Mouse (Mus musculus): ENCODE measurements at regions not wholly inside any gene's neighbourhood (a gene's known extent, or its start where the extent isn't known, plus 50 kb on each side); places are given as distances from the start of the nearest gene placed in this dataset.
A peak's percentile ranks its signal among the peaks of the same experiment; 100 is the strongest.

DNA sequence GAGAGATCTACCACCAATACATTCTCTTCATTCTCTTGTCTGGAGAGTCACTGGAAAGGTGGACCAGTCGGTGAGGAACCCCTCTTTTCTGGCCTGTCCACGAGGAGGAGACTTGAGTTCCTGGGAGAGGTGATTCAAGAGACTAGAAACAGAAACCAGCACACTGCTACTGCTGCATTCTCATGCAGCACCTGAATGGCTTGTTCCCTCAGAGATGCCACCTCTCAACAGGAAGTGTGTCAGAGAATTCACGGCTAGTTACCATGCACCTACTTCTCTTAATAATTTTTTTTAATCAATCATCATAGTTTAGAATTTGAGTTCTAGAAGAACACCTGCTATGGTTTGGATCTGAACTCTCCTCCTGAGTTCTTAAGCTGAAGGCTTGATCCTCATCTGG, 52.0 kb upstream of the Dynlrb2 start:
- WGBS = 81% methylated on average over 3 of the region's 3 CpGs
- no peak overlapping the region for H3K9ac ChIP-seq (replicated peaks)
- no peak for ATAC-seq (ENCODE audit: low FRiP score)

DNA sequence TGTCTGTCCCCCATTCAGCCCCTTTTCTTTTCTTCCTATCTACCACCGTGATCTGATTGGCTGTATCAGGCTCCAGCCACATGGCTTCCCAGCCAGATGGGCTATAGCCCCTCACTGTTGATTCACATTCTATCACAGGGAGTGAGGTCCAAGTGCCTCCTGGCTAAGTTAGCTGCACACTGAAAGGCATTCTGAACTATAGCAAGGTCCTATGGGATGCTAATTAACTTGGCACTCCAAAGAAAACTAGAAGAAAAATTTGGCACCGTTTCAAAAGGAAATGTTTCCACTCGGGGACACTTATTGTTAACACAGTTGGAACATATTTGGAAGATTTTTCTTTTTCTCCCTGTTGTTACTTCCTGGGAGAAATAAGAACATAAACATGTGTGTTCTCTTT, 53.4 kb upstream of the Dynlrb2 start:
- Histone ChIP-seq H3K27me3 (replicated peaks) (peaks cover 4% of the 10 kb centered on the region; the same call in 1 of the 2 replicates), H3K9me3 (replicated peaks) (no peaks in the 10 kb centered on the region), H3K9ac (replicated peaks) (no peak overlapping the region), H3K4me1 (no peaks in the 10 kb centered on the region), H3K4me3 (replicated peaks) (no peak overlapping the region), H3K4me2 (no peak overlapping the region), H3K27ac (replicated peaks) (no peak overlapping the region), H3K36me3 (no peaks in the 10 kb centered on the region)
- WGBS = 51% methylated on average over 3 of the region's 3 CpGs
- no peak for ATAC-seq (ENCODE audit: low FRiP score)

More for the DNA sequence above, 52.0 kb upstream of the Dynlrb2 start:
- Histone ChIP-seq H3K27ac (replicated peaks) (no peak overlapping the region), H3K36me3 (no peaks in the 10 kb centered on the region), H3K27me3 (replicated peaks) (peaks cover 4% of the 10 kb centered on the region; the same call in 1 of the 2 replicates), H3K4me3 (replicated peaks) (no peak overlapping the region), H3K4me1 (no peaks in the 10 kb centered on the region), H3K4me2 (no peak overlapping the region), H3K9me3 (replicated peaks) (no peaks in the 10 kb centered on the region)

DNA sequence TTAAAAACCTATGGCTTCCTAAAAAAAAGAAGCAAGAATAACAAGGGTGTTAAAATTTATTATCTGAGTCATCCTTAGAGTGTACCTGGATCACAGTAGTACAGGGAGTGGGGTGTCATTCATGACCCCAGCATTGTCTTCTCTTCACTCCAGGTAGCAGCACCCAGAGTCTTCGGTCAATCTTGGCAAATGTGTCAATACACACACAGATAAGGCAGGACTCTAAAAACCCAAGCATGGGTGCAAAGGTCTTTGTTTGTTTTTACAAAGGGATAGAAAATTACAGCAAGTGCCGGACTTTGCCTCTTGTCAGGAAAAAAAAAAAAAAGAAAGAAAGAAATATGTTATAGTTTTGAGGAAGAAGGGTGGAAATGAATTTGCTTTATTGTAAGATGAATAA, 57.3 kb upstream of the Dynlrb2 start:
- no peak overlapping the region for H3K4me2 ChIP-seq

DNA sequence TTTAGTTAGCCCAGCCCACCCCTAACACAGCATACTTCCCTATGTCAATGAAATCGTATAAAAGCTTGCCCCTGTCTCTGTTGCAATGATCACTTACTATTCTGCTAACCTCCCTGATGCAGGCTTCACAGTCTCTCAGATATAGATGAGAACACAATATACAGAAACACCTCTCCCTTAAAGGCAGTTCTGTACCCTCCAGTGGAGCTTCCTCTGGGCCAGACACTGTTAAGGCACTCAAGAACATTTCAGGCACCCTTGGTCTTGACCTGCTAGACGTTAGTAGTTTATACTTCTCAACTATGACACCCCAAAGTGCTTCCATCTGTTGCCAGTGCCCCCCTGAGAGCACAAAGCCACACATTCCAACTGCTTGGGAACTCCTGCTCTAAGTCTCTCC, 61.9 kb upstream of the Dynlrb2 start:
- Histone ChIP-seq H3K9me3 (replicated peaks) (peaks cover 4% of the 10 kb centered on the region; the same call in 1 of the 2 replicates), H3K27me3 (replicated peaks) (0 out of 2 replicates have a peak, but pooled peaks cover 23% of the 10 kb centered on the region), H3K4me3 (replicated peaks) (no peak overlapping the region), H3K9ac (replicated peaks) (no peak overlapping the region), H3K4me1 (no peaks in the 10 kb centered on the region), H3K27ac (replicated peaks) (no peak overlapping the region), H3K4me2 (no peak overlapping the region), H3K36me3 (no peaks in the 10 kb centered on the region)
- WGBS = 60% methylated on average over 2 of the region's 2 CpGs
- ATAC-seq (ENCODE audit: low FRiP score) = no peak

More for the DNA sequence above, 57.3 kb upstream of the Dynlrb2 start:
- Histone ChIP-seq H3K4me3 (replicated peaks) (no peak overlapping the region), H3K27ac (replicated peaks) (no peak overlapping the region), H3K27me3 (replicated peaks) (peaks cover 3% of the 10 kb centered on the region; the same call in 1 of the 2 replicates), H3K4me1 (no peaks in the 10 kb centered on the region), H3K9me3 (replicated peaks) (peaks cover 4% of the 10 kb centered on the region; the same call in 1 of the 2 replicates), H3K36me3 (no peaks in the 10 kb centered on the region), H3K9ac (replicated peaks) (no peak overlapping the region)
- 92% methylated on average over 2 of the region's 2 CpGs for WGBS
- ATAC-seq (ENCODE audit: low FRiP score) = no peak

DNA sequence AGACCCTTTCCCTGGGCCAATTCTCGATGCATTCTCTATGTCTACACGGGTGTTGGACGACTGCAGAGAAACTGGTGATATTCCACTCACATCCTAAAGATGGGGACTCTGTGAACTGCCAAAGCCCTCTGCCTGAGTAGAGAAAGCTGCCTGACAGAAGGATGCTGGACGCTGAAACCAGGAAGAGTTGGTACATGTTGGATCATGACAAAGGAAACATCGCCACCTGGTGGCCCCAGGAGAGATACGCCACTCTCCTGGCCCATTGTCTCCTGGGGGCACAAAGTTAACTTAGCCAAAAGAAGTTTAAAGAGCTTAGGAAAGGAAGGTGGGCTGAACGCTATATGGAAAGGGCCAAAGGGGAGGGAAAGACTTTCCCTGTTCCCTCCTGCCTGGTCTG, 65.9 kb upstream of the Dynlrb2 start:
- Histone ChIP-seq H3K27me3 (replicated peaks) (0 out of 2 replicates have a peak, but pooled peaks cover 27% of the 10 kb centered on the region), H3K9me3 (replicated peaks) (no peaks in the 10 kb centered on the region), H3K36me3 (no peaks in the 10 kb centered on the region), H3K27ac (replicated peaks) (no peak overlapping the region), H3K4me1 (peaks cover 10% of the 10 kb centered on the region), H3K9ac (replicated peaks) (no peak overlapping the region), H3K4me3 (replicated peaks) (no peak overlapping the region), H3K4me2 (no peak overlapping the region)
- 17% methylated on average over 7 of the region's 7 CpGs for WGBS
- no peak; the same call in 1 of the 2 replicates for ATAC-seq (ENCODE audit: low FRiP score)

DNA sequence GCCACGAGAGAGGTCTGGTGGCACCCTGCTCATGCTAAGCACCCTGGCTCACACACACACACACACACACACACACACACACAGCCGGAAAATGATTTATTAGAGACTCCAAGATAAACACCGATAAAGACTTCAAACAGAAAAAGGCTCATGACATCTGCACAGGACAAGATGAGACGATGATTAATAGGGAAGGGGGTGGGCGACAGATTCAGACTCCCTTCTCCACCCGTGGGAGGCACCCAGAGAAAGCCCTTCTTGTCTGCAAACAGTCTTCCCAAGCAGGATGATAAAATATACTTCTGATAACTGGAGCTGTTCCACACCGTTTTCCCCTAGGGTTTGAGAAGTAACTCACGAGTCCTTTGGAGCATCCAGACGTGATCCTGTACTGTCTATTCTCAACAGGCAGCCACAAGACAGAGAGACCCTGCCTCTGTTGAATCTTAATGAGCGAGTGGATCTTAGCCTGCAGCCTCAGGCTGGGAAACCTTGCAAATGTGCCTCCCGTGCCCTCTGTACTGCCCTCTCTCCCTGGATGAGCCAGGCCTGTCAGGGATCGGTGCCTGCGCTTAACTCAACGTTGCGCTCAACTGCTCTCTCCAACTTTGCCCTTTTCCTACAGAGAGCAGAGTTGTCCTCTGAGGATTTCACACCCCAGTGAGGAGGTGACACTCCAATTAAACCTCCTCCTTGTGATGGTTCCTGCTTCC, 69.3 kb upstream of the Dynlrb2 start:
- H3K9me3 ChIP-seq (replicated peaks) = no peaks in the 10 kb centered on the region
- H3K27ac ChIP-seq (replicated peaks) = no peak overlapping the region
- ATAC-seq (ENCODE audit: low FRiP score) = no peak
- H3K9ac ChIP-seq (replicated peaks) = no peak overlapping the region
- 54% methylated on average over 15 of the region's 15 CpGs for WGBS
- peaks cover 10% of the 10 kb centered on the region for H3K4me1 ChIP-seq
- no peak overlapping the region for H3K4me3 ChIP-seq (replicated peaks)
- 0 out of 2 replicates have a peak, but pooled peaks cover 14% of the 10 kb centered on the region for H3K27me3 ChIP-seq (replicated peaks)
- no peak overlapping the region for H3K4me2 ChIP-seq
- no peaks in the 10 kb centered on the region for H3K36me3 ChIP-seq

DNA sequence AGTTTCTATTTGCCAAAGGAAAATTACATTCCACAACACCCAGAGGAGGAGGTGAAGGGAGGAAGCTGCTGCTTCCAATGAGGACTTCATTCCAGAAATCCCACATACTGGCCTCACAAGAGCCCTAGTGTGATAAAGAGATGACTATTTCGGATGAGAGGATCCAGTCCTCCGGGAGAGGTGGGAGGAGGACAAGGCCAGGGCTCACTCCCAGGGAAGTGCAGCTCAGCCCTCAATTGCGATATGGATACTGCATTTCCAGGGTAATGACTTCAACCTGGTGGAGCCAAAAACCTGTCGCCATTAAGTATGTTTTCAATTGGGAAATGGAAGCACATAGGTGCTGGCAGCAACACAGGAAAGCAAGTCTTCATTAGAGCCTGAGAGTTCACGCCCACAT, 74.7 kb upstream of the Dynlrb2 start:
- H3K27me3 ChIP-seq (replicated peaks) = no peaks in the 10 kb centered on the region
- peaks cover 3% of the 10 kb centered on the region; the same call in 1 of the 2 replicates for H3K4me1 ChIP-seq
- no peaks in the 10 kb centered on the region for H3K9me3 ChIP-seq (replicated peaks)
- H3K4me3 ChIP-seq (replicated peaks) = no peak overlapping the region
- ATAC-seq (ENCODE audit: low FRiP score) = no peak
- no peaks in the 10 kb centered on the region for H3K36me3 ChIP-seq
- H3K4me2 ChIP-seq = no peak overlapping the region
- WGBS = 84% methylated on average over 5 of the region's 5 CpGs
- H3K27ac ChIP-seq (replicated peaks) = no peak overlapping the region
- H3K9ac ChIP-seq (replicated peaks) = no peak overlapping the region

DNA sequence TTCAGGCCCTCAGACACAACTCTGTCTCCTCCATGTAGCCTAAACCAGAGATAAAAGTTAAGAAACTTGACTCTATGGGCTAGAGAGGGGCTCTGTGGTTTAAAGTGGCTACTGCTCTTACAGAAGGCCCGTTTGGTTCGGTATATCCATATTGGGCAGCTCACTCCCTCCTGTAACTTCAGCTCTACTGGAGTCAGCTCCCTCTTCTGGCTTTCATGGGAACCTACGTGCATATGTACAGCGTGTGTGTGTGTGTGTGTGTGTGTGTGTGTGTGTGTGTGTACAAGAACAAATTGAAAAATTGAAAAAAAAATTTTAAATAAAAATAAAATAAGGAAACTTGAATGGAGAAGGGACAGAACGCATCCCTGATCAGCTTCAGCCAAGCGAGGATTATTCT, 75.1 kb upstream of the Dynlrb2 start:
- 75% methylated on average over 6 of the region's 6 CpGs for WGBS
- Histone ChIP-seq H3K36me3 (no peaks in the 10 kb centered on the region), H3K4me1 (no peaks in the 10 kb centered on the region), H3K27me3 (replicated peaks) (no peaks in the 10 kb centered on the region), H3K4me3 (replicated peaks) (no peak overlapping the region), H3K27ac (replicated peaks) (no peak overlapping the region), H3K9me3 (replicated peaks) (no peaks in the 10 kb centered on the region), H3K4me2 (no peak overlapping the region), H3K9ac (replicated peaks) (no peak overlapping the region)
- no peak for ATAC-seq (ENCODE audit: low FRiP score)

DNA sequence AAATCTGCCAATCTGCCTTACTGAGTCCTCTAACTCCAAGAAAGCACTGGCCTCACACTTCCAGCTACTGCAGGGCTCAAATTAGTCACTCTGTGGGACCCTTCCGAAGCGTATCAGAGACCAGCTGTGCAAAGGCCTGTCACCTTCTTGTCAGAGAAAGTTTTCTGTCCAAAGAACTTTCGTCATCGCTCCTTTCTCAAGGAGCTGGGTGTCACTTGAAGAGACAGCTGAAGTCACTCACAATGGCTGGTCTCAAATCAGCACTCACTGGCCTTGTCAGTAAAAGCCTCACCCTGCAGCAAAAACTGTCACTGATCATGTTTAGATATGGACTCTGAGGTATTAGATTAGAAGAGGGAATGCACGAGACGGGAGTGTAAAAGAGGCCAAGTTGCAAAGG, 81.9 kb upstream of the Dynlrb2 start:
- Histone ChIP-seq H3K9me3 (replicated peaks) (no peaks in the 10 kb centered on the region), H3K27me3 (replicated peaks) (no peaks in the 10 kb centered on the region), H3K4me1 (no peaks in the 10 kb centered on the region), H3K4me3 (replicated peaks) (no peak overlapping the region), H3K36me3 (no peaks in the 10 kb centered on the region), H3K9ac (replicated peaks) (no peak overlapping the region), H3K27ac (replicated peaks) (no peak overlapping the region), H3K4me2 (no peak overlapping the region)
- ATAC-seq (ENCODE audit: low FRiP score) = no peak
- WGBS = 91% methylated on average over 6 of the region's 6 CpGs

DNA sequence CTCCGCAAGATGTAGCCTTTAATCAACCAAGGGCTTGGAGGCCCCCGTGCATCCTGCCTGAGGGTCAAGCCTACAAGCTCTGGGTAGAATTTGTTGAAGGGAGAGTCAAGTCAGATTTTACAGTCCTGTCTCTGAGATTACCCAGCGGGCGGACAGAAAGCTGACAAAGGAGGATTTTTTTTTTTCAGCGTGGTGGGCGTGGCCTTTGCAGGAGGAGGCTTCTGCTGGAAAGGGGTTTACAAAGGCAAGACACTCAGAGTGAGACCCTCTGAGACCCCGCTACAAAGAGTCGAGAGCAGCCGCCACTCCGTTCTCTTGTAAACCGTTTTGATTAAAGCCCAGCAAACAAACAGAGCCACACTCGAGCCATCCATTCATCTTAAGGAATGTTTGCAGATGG, 92.1 kb upstream of the Dynlrb2 start:
- peak overlapping the region; percentile 42 for H3K4me2 ChIP-seq
- no peak overlapping the region for H3K4me3 ChIP-seq (replicated peaks)
- H3K27ac ChIP-seq (replicated peaks) = no peak overlapping the region
- H3K27me3 ChIP-seq (replicated peaks) = peaks cover 7% of the 10 kb centered on the region; the same call in 1 of the 2 replicates
- no peaks in the 10 kb centered on the region for H3K9me3 ChIP-seq (replicated peaks)
- no peak overlapping the region for H3K9ac ChIP-seq (replicated peaks)
- WGBS = 16% methylated on average over 12 of the region's 12 CpGs
- 0 out of 2 replicates have a peak, but pooled peaks cover 8% of the 10 kb centered on the region for H3K4me1 ChIP-seq
- H3K36me3 ChIP-seq = no peaks in the 10 kb centered on the region
- ATAC-seq (ENCODE audit: low FRiP score) = no peak

DNA sequence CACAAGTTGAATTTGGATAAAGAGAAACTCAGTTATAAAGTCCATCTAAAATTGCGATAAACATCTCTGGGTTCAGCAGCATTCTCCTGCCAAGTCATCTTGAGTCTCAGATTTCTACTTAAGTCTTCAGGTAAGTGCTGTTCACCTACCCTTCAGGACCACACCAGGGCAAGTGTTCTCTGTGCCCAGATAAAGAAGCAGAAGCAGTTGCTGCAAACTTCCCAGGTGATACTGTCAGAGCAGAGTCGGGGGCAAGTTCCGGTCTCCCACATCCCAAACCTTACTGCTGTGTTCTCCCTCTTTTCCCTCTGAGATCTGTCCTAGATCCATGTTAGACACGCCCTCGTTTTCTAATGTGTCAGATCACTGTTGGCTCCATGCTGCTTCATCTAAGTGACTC, 94.7 kb upstream of the Dynlrb2 start:
- H3K27ac ChIP-seq (replicated peaks) = no peak overlapping the region
- no peak overlapping the region for H3K4me2 ChIP-seq
- H3K27me3 ChIP-seq (replicated peaks) = peaks cover 7% of the 10 kb centered on the region; the same call in 1 of the 2 replicates
- H3K4me1 ChIP-seq = 0 out of 2 replicates have a peak, but pooled peaks cover 8% of the 10 kb centered on the region
- no peak for ATAC-seq (ENCODE audit: low FRiP score)
- WGBS = 88% methylated on average over 5 of the region's 5 CpGs
- H3K36me3 ChIP-seq = no peaks in the 10 kb centered on the region
- no peaks in the 10 kb centered on the region for H3K9me3 ChIP-seq (replicated peaks)
- no peak overlapping the region for H3K9ac ChIP-seq (replicated peaks)
- no peak overlapping the region for H3K4me3 ChIP-seq (replicated peaks)

DNA sequence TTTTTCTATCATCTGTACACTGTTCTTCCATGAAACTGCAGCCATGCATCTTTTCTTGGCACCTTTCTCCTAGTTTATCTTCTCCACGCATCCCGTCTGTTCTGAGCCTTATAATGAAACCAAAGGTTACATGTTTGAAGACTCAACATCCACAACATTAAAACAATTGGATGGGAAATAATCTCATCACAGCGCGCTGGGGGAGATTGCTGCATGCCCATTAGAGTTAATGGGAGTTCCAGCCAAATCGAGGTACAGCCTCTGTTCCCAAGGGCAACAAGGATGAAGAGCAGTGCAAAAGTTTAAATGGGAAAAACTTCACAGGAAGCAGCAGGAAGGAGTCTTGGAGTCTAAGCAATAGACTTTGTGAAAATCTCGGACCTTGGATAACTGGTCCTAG, 95.8 kb upstream of the Dynlrb2 start:
- H3K9me3 ChIP-seq (replicated peaks) = no peaks in the 10 kb centered on the region
- no peak overlapping the region for H3K4me3 ChIP-seq (replicated peaks)
- H3K27ac ChIP-seq (replicated peaks) = no peak overlapping the region
- peaks cover 7% of the 10 kb centered on the region; the same call in 1 of the 2 replicates for H3K27me3 ChIP-seq (replicated peaks)
- H3K9ac ChIP-seq (replicated peaks) = no peak overlapping the region
- H3K4me2 ChIP-seq = no peak overlapping the region
- WGBS = 85% methylated on average over 6 of the region's 6 CpGs
- ATAC-seq (ENCODE audit: low FRiP score) = no peak
- no peaks in the 10 kb centered on the region for H3K36me3 ChIP-seq
- H3K4me1 ChIP-seq = 0 out of 2 replicates have a peak, but pooled peaks cover 8% of the 10 kb centered on the region

Data from neural tube, embryonic 15.5 days (tissue).